Mouse (Mus musculus): ENCODE data around the gene Klra17.
"Not testable (repeated sequence)": the region's sequence is repeated elsewhere in the genome, so short reads cannot be mapped to it uniquely, and the experiment has no call there.

Gene Klra17

GRCm38 (mm10) chr6:129876549-129876948 is at the start of gene Klra17:
Gene Klra17 (minus strand): TSS chr6:129876672.
- DNase-seq (ENCODE audit: low spot score in 2 of 2), result no peak

- DNase-seq (ENCODE audit: low spot score in 2 of 2), result peak; percentile 9 to 53
Observed at GRCm38 (mm10) chr6:129917476-129917946, 41.0 kb upstream of the Klra17 start, which contains the start of gene Klra5. Gene Klra5 (minus strand): TSS chr6:129917650.

- DNase-seq (ENCODE audit: low spot score in 2 of 2), result no peak
Observed at GRCm38 (mm10) chr6:129916996-129917395, 40.5 kb upstream of the Klra17 start.

- DNase-seq (ENCODE audit: low spot score in 2 of 2), result no peak
Observed at GRCm38 (mm10) chr6:129882525-129882924, 6.1 kb upstream of the Klra17 start.

- DNase-seq (ENCODE audit: low spot score in 2 of 2), result not testable (repeated sequence)
Observed at GRCm38 (mm10) chr6:129862349-129862748, 14.1 kb downstream of the Klra17 start, which contains the start of gene Gm17631. Gene Gm17631 (plus strand): TSS chr6:129862649.

- DNase-seq (ENCODE audit: low spot score in 2 of 2), result no peak
Observed at GRCm38 (mm10) chr6:129825559-129825958, 50.9 kb downstream of the Klra17 start.

GRCm38 (mm10) chr6:129824004-129824403 is 52.5 kb downstream of the Klra17 start:
- peak; percentile 37 to 69 for DNase-seq (ENCODE audit: low spot score in 2 of 2)

GRCm38 (mm10) chr6:129817731-129818130 is 58.7 kb downstream of the Klra17 start:
- peak; percentile 21 to 57 for DNase-seq (ENCODE audit: low spot score in 2 of 2)

GRCm38 (mm10) chr6:129784170-129784569 is 92.3 kb downstream of the Klra17 start, which contains the start of gene Gm156:
Gene Gm156 (minus strand): TSS chr6:129784270.
- not testable (repeated sequence) for DNase-seq (ENCODE audit: low spot score in 2 of 2)

Data from natural killer cell, adult 2 months (primary cell).